Mouse (Mus musculus) layer of hippocampus, adult 2 months (tissue): Measurements from ENCODE around the gene Abhd4. TPM values are rescaled to one million over a fixed set of nuclear protein-coding genes. Genes with fewer than 3 reads are reported as not detected.

ENCODE experiments used
- DNase-seq, 2 experiments: peaks; one replicate each; pipeline ENCODE4 v3.0.0; 2022; ENCODE audit warnings: low spot score in 2 of 2
- H3K27ac ChIP-seq: fragments of 200-600 bp; 2 replicates; pipeline ENCODE4 v1.8.1; 2022
- H3K4me3 ChIP-seq: fragments of 200-600 bp; 2 replicates; pipeline ENCODE4 v1.8.1; 2022; ENCODE audit warnings: mild to moderate bottlenecking
- CTCF ChIP-seq: fragments of 200-600 bp; conservative IDR thresholded peaks from 2 replicates; pipeline ENCODE4 v1.8.1; 2022; ENCODE audit warnings: antibody characterized with exemption, mild to moderate bottlenecking, moderate library complexity
- total RNA-seq, 2 experiments: library from RNA; stranded (reverse); gene quantifications; 2 replicates each; pipeline ENCODE4 v1.2.3; 2021

The Abhd4 gene
- total RNA-seq, 2 experiments from 2014 or later = 49.8 to 55.1 TPM

DNA sequence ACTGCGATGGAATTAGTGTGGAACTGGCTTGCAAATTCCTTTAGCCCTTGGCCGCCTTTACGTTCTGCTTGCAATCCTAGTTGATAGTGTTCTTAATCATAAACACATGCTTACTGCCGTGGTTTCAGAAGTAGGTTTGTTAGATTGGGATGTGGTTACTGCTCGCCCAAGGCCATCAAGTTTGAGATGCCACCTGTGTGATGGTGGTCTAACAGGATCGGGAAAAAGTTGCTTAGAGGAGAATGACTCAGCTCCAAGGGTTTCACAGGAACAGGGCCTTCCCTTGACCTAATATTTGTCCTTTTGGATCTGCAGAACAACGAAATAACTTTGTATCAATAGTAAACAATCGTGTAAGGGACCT lies 5.7 kb downstream of the Abhd4 start:
- DNase-seq = no peak
- no peak for TF ChIP-seq CTCF
- peak overlapping the region; percentile 82 for H3K27ac ChIP-seq

DNA sequence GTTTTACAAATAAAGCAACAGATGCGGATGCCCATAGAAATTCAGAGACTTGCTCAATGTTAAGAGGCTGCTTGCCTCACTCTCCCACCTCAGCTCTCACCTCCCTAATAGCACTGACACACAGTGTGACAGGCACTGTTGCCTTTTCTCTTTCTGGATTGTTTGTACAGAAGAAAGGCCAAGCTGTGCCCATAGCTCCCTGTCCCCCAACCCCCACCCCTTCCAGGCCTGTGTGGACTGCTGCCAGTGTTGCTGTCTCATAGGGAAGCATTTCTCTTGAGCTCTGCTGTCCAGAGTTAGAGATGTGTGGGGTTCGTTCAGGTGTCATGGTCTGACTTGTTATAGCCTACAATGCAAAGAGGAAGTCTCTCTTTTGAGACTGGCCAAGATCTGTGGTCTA lies 6.2 kb downstream of the Abhd4 start:
- Histone ChIP-seq H3K27ac (0 out of 2 replicates have a peak overlapping the region, but pooled peaks have one; percentile 82), H3K4me3 (peak overlapping the region; percentile 84)
- no peak for TF ChIP-seq CTCF
- no peak for DNase-seq

More for the DNA sequence above, 5.7 kb downstream of the Abhd4 start:
- H3K4me3 ChIP-seq = peak overlapping the region; percentile 84

DNA sequence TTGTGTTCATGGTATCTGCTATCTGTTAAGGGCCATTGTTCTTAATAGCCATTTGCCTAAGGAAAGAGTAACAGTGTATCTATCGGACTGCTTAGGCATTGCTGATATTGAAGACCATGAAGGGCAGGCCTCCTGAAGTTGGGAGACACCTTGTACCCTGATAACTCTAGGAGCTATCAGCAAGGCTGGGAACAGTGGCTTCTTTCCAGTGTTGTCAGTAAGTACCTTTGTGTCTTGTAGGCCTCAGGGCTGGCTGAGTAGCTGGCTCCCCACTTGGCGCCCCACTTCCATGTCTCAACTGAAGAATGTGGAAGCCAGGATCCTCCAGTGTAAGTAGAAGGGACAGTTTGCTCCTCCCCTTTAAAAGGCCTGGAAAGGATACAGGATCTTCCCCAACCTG lies 7.4 kb downstream of the Abhd4 start:
- TF ChIP-seq CTCF = no peak
- no peak for DNase-seq
- Histone ChIP-seq H3K4me3 (no peak overlapping the region), H3K27ac (no peak overlapping the region)

DNA sequence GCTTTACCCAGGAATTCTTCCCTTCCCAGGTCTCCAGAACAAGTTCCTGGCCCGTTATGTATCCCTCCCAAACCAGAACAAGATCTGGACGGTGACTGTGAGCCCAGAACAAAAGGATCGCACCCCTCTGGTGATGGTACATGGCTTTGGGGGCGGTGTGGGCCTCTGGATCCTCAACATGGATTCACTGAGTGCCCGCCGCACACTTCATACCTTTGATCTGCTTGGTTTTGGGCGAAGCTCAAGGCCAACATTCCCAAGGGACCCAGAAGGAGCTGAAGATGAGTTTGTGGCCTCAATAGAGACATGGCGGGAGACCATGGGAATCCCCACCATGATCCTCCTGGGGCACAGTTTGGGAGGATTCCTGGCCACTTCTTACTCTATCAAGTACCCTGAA lies 8.6 kb downstream of the Abhd4 start:
- H3K27ac ChIP-seq = no peak overlapping the region
- no peak overlapping the region for H3K4me3 ChIP-seq
- DNase-seq = no peak
- TF ChIP-seq CTCF = no peak

DNA sequence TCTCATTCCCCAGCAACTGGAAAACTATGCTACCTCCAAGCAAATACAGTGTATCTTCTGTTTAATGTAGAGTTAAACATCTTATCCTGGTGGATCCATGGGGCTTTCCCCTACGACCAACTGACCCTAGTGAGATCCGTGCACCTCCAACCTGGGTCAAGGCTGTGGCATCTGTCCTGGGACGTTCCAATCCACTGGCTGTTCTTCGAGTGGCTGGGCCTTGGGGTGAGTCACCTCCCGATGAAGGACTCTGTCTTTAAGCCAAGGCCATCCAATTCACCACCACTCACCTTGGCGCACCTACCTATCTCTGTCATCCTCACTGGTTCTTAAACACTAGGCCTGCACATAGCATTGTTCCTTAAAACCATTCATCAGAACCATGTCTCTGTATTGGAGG lies 9.1 kb downstream of the Abhd4 start:
- H3K4me3 ChIP-seq = no peak overlapping the region
- H3K27ac ChIP-seq = no peak overlapping the region
- no peak for TF ChIP-seq CTCF
- DNase-seq = no peak

DNA sequence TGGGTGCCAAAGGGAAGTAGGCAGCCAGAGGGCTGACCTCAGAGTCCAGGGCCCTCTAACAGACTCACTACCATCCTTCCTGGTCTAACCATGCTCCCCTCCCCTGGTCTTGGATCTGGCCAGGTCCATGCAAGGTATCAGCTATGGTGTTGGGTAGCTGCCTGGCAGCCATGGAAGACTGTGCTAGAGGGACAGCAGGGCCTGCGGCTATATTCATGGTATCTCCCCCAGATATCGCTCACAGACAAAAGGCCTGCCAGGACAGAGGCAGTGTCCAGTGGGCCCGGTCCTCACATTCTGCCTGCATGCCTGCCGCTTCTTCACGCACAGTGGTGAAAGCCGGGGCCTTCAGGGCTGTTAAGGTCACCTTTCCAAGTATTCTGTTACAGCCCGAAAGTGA lies 10.2 kb downstream of the Abhd4 start:
- no peak for TF ChIP-seq CTCF
- Histone ChIP-seq H3K4me3 (no peak overlapping the region), H3K27ac (no peak overlapping the region)
- DNase-seq = no peak

DNA sequence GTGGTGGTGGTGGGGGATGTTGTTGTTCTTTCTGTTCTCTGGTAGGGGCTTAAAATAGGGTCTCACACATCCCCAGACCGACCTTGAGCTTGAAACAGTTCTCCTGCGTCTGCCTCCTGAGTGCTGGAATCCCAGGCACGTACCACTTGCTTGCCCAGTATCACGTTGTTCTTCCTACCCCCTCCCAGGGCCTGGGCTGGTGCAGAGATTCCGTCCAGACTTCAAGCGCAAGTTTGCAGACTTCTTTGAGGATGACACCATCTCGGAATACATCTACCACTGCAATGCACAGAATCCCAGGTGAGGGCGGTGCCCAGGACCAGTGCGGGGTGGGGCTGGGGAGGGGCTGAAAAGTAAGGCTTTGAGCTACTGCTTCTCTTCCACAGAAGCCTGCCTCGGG lies 11.1 kb downstream of the Abhd4 start:
- no peak overlapping the region for H3K4me3 ChIP-seq
- no peak overlapping the region for H3K27ac ChIP-seq
- no peak for TF ChIP-seq CTCF
- no peak for DNase-seq

DNA sequence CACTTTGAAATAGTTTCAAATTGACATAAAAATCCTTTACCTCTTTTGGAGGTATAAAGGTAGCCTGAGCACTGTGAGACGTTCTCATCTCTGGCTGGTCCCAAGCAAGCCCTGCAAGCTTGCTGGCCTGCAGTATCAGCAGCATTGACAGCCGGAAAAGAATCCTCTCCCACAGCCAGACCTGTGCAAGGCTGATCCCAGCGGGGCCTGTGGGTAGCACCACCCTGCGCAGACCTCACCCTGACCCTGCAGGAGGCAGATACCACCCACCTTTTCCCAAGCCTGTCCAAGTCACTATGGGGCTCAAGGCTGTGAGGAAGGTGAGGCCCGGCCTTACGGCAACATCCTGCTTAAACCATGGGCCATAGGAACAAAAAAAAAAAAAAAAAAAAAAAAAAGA lies 12.0 kb downstream of the Abhd4 start:
- no peak overlapping the region for H3K27ac ChIP-seq
- no peak for DNase-seq
- no peak overlapping the region for H3K4me3 ChIP-seq
- no peak for TF ChIP-seq CTCF

DNA sequence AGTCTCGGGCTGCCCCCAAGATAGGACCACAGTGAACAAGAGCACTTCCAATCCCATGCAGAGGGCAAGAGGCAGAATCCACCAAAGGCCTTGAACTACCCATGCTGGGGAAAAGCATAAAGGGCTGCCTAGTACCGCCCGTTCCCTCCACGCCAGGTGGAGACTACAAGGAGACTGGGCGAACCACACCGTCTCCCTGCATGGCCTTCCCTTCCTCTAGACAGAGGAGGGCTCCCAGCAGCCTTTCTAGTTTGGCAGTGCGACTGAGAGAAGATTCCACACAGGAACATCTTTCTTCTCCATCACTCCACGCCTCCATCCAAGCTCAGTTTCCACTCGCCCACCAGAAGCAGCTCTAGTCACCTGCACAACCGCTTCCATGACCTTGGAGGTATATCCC lies 14.0 kb downstream of the Abhd4 start:
- H3K27ac ChIP-seq = no peak overlapping the region
- TF ChIP-seq CTCF = no peak
- H3K4me3 ChIP-seq = no peak overlapping the region
- DNase-seq = no peak

DNA sequence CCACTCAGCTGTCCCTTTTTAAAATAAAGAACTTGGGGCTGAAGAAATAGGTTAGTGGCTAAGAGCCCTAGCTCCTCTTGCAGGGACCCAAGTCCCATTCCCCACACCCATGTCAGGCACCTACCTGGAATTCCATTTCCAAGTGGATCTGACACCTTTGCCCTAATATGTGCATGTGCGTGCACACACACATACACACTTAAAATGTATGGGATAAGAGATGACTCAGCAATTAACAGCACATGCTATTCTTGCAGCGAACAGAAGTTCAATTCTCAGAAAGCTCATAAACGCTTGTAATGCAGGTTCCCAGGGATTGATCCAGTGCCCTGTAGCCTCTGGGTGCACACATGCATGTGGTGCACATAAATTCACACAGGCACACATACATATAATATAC lies 15.6 kb downstream of the Abhd4 start:
- no peak overlapping the region for H3K27ac ChIP-seq
- H3K4me3 ChIP-seq = no peak overlapping the region
- no peak for TF ChIP-seq CTCF
- no peak for DNase-seq

DNA sequence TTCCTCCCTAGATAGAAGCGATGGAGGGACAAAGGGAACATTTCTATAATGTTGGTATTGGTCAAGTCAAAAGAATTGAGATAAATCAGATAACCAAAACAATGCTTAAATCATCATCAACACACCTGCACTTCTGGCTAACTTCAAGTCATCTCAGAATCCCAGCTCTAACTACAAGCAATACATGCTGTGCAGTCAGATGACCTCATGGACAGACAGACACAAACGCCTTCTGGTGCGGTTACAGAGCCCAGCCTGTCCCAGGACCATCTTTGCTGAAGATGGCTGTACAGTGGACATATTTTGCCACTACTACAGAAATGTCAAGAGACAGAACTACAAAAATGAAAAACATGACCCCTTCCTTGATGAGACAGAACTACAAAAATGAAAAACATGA lies 16.4 kb downstream of the Abhd4 start:
- no peak for TF ChIP-seq CTCF
- DNase-seq = no peak
- no peak overlapping the region for H3K27ac ChIP-seq
- H3K4me3 ChIP-seq = no peak overlapping the region

DNA sequence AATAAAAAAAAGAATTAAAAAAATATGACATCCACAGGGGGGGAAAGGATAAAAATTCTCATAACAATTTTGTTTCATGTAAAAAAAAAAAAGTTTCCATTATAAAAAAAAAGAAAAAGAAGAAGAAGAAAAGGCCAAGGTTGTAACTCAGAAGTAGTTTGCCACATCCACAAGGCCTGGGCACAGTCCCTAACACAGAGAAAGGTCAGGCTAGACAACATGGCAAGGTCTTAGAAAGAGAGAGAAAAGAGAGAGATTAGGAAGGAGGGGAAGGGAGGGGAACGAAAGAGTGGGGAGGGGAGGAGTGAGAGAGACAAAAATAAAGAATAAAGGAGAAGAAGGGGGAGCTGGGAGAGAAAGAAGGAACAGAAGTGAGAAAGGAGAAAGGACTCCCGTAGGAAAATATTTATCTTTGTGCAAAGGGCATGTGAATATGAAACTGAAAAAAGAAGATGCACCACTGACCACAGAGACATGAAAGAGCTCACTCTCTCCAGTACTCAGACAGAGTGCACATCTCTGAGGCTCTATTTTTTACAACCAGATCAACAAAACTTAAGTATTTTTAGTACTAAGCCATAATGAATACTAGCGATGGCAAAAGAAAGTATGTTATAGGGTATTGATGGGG lies 18.1 kb downstream of the Abhd4 start:
- no peak for TF ChIP-seq CTCF
- Histone ChIP-seq H3K27ac (no peak overlapping the region), H3K4me3 (no peak overlapping the region)
- no peak for DNase-seq

DNA sequence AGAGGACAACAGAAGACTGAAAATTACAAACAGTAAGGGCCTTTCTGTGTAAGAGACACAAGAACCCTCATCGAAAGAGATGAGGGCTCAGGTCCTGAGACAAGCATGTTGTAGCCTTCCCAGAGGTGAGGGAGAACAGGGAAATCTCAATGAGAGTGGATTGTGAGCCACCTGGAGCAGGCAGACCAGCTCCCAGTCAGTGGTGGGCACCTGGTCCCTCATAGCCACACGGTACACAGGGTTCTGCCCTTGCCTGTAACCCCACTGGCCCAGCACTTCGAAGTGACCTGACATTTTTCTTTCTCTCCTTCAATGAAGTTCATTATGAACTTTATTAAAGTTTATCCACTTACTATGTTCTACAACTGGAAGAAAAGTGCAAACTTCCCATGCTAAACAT lies 18.7 kb downstream of the Abhd4 start:
- TF ChIP-seq CTCF = no peak
- Histone ChIP-seq H3K27ac (no peak overlapping the region), H3K4me3 (no peak overlapping the region)
- no peak for DNase-seq

DNA sequence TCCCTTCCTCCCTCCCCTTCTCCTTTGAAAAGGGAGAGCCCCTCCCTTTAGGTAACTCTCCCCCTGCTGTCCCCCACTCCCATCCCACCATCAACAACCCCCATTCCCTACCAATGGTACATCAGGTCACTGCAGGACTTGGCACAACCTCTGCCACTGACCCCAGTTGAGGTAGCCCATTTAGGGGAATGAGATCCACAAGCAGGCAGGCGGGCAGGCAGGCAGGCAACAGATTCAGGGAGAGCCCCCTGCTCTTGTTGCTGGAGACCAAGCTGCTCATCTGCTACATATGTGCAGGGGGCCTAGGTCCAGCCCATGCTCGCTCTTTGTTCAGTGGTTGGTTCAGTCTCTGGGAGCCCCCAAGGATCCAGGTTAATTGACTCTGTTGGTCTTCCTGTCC lies 22.5 kb downstream of the Abhd4 start:
- TF ChIP-seq CTCF = no peak
- no peak for DNase-seq
- Histone ChIP-seq H3K4me3 (no peak overlapping the region), H3K27ac (no peak overlapping the region)

DNA sequence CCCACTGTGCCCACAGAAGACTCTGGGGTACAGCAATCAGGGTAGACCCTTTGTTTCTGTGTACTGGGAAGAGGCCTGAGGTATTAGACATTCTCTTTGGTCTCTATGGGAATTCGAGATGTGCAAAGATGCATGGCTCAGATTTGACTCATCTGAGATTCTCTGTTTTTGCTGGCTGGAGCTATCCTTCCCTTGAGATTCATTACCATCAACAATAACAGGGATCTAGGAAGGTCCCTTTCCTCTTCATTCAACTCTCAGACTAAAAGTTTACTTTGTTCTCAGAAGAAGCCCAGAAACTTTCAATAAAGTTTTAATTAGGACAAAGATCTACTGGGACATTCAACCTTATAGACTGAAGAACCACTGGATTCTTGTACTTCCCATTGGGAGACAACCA lies 30.9 kb downstream of the Abhd4 start, which contains the start of gene Olfr49:
Olfr49 (minus strand) TSS at position 101 of the 400 bp plus-strand sequence.
- no peak for TF ChIP-seq CTCF
- no peak within 1 kb of the TSS for H3K4me3 ChIP-seq
- no peak within 1 kb of the TSS for H3K27ac ChIP-seq
- DNase-seq = no peak
